Mouse (Mus musculus) Patski (cell line): Measurements from ENCODE around the gene A930018P22Rik. TPM values are rescaled to one million over a fixed set of nuclear protein-coding genes. Genes with fewer than 3 reads are reported as not detected.

Experiments
- ATAC-seq: fragments of 100-300 bp; one replicate; pipeline ENCODE4 v1.8.0; 2021
- CTCF ChIA-PET: fragments of 350-600 bp; sonication (Branson Sonifier 250); formaldehyde crosslinking; loops from one replicate; lab custom pipeline; 2022; ENCODE audit warnings: inconsistent platforms; lab: Charles Lee
- POLR2A ChIA-PET: fragments of 350-600 bp; sonication (Branson Sonifier 250); formaldehyde crosslinking; loops from one replicate; lab custom pipeline; 2022; ENCODE audit warnings: antibody characterized with exemption, inconsistent platforms; lab: Charles Lee
- DNase-seq: peaks from one replicate; pipeline ENCODE4 v3.0.0-alpha.2; 2011; ENCODE audit warnings: low read depth, low spot score
- H3K27me3 ChIP-seq: fragments of 371-371 bp; one replicate; pipeline ENCODE4 v1.5.1; 2021
- CTCF ChIP-seq: fragments of 100-300 bp; IDR thresholded peaks from one replicate; pipeline ENCODE4 v1.5.1; 2021
- in situ Hi-C: fragments of 300-500 bp; cut with MboI; formaldehyde crosslinking; loops from 3 replicates; pipeline ENCODE4 v1.11.1; 2018; ENCODE audit warnings: low pct_unique_long_range_greater_than_20kb, mixed read lengths
- polyA plus RNA-seq: library from polyadenylated mRNA; unstranded; gene quantifications from one replicate; pipeline ENCODE4 v1.2.3, GENCODE M21; 2021

A930018P22Rik gene
- polyA plus RNA-seq, 1 experiment from 2014 or later, result not detected

DNA sequence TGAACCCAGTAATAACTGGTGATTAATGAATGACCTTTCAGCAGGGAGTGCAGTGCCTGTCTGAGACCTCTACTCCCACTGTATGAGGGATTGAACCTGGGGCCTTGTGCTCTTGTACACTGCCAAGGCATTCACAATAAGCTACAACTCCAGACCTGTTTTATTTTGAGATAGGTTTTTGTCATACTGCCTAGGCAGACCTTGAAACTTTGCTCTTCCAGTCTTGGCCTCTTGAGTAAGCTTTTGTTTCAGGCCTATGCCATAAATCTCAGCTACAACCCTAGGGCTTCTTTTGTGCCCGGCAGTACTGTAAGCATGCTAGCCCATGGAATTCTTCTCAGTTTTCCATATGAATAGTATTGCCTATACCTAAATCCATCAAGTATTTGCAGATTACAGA is 3.5 kb upstream of the A930018P22Rik start:
- in situ Hi-C loops, result no loop called here
- ChIA-PET POLR2A (no interaction called here), CTCF (interaction anchor here (1.3 to 1.7 kb wide), 3 partner anchors 10 to 14 kb away, joined by 3 to 5 read pairs (median 3); no protein-coding TSS in a partner anchor)
- ATAC-seq, result no peak
- TF ChIP-seq CTCF, result no peak
- no peaks in the 10 kb centered on the region for H3K27me3 ChIP-seq
- DNase-seq, result no peak

- TF ChIP-seq CTCF, result no peak
- no peaks in the 10 kb centered on the region for H3K27me3 ChIP-seq
- no peak for ATAC-seq
- CTCF ChIA-PET, result no interaction called here
- in situ Hi-C loops, result loop anchor here (10.0 kb wide), 1 partner anchor 86 kb away; no protein-coding TSS in a partner anchor
- POLR2A ChIA-PET, result no interaction called here
- no peak for DNase-seq
These were observed 2.3 kb upstream of the A930018P22Rik start for GRCm38 (mm10) chr2:104120312-104120711.

DNA sequence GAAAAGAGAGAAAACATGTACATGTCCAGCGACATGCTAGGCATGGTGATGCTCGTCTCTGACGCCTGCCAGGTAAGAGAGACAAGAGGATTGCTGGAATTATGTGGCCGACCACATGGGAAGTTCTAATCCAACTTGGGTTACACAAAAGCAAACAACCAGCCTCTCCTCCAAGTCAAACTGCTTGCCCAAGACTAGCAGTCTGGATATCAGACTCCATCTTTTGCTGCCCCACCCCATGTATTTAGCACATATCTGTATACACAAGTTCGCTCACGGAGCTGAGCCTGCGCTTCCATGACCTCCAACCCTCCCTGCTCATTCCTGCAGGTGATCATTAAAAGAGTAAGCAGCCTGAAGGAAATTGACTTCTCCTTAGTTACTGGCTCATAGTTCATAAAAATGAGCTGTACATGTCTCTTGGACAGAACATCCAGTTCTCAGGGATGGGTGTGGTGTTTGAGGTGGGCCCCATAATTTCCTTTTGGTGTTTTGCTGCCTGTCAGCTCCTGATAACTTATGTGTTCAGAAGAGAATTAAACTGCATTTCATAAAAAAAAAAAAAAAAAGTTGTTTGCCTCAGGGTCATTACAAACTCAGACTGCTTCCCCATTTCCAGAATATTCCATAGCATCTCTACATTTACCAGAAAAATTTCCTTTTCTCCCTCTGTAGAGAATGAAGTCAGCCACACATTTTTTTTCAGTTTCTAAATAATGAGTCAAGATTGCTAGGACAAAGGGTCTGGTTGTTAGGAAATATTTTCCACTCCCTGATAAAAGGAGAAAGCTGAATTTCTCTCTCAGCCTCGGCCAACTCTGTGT is 676 bp upstream of the A930018P22Rik start:
- ChIA-PET CTCF (interaction anchor here (1.0 to 1.2 kb wide), 5 partner anchors 8 to 87 kb away, joined by 3 read pairs; no protein-coding TSS in a partner anchor), POLR2A (no interaction called here)
- in situ Hi-C loops, result loop anchor here (10.0 kb wide), 1 partner anchor 87 kb away; no protein-coding TSS in a partner anchor
- ATAC-seq (no peak), DNase-seq (no peak)
- no peaks in the 10 kb centered on the region for H3K27me3 ChIP-seq
- TF ChIP-seq CTCF, result no peak

- peaks cover 3% of the 10 kb centered on the region for H3K27me3 ChIP-seq
- in situ Hi-C loops, result loop anchor here (10.0 kb wide), 1 partner anchor 89 kb away; no protein-coding TSS in a partner anchor
- no peak for DNase-seq
- POLR2A ChIA-PET, result interaction anchor here (1.2 kb wide), 1 partner anchor 8 kb away, joined by 3 read pairs; no protein-coding TSS in a partner anchor
- no peak for TF ChIP-seq CTCF
- CTCF ChIA-PET, result interaction anchor here (0.9 to 1.3 kb wide), 2 partner anchors 11 to 89 kb away, joined by 3 read pairs; no protein-coding TSS in a partner anchor
- ATAC-seq, result no peak
These were observed 971 bp downstream of the A930018P22Rik start for GRCm38 (mm10) chr2:104123540-104123939.

DNA sequence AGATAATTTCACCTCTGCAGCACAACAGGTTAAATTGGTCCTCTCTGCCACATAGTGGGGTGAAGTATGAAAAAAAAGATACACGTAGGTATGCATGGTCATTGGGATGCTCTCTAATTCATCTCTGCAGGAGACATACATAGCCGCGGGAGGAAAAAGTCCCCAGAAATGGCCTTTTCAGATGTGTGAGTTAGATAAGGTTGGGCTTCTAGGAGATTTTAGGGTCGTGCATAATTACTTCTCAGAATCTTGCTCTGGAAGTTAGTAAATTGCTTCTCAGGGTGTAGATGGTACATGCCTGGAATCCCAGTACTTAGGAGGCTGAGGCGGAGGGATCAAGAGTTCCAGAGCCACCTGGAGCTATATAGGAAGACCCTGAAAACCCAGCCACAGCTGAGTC is 1.5 kb downstream of the A930018P22Rik start:
- no peak for DNase-seq
- TF ChIP-seq CTCF, result no peak
- in situ Hi-C loops, result loop anchor here (10.0 kb wide), 1 partner anchor 89 kb away; no protein-coding TSS in a partner anchor
- peaks cover 3% of the 10 kb centered on the region for H3K27me3 ChIP-seq
- ChIA-PET POLR2A (no interaction called here), CTCF (interaction anchor here (0.9 kb wide), 1 partner anchor 10 kb away, joined by 3 read pairs; no protein-coding TSS in a partner anchor)
- ATAC-seq, result no peak

DNA sequence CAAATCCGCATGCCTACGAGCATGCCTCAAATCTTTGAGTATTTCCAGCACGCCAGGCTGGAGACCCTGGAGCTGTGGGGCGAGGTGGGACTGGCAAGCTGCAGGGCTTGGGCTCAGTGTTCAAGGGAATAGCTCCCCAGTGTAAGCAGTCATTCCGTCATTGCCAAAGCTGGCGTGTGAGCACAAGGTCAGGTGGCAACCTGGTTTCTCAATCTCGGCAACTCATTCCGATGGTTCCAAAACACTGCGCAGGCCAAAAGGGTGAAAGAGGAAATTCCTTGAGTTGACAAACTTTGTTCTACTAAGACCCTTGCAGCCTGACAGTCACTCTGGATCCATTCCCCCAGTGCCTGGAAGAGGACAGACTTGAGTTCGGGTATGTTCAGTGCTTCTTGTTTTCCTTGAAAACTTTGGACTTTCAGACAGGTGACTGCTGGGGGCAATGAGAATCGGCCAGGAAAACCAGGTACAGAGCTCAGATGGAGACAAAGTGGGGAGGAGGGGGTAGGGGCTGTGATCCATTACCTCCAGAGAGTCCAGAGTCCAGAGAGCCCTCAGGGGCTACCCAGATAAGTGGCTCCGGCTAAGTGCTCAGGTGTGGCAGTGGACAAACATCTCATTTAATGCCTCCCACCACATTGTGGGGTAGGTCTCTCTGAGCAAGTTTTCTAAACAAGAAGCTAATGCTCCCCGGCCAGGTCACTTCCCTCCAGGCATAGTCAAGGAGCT is 6.4 kb downstream of the A930018P22Rik start:
- no peak for ATAC-seq
- CTCF ChIA-PET, result interaction anchor here (1.2 to 1.5 kb wide), 2 partner anchors 10 to 17 kb away, joined by 3 read pairs; no protein-coding TSS in a partner anchor
- H3K27me3 ChIP-seq, result peaks cover 6% of the 10 kb centered on the region
- POLR2A ChIA-PET, result no interaction called here
- TF ChIP-seq CTCF, result no peak
- in situ Hi-C loops, result loop anchor here (10.0 kb wide), 1 partner anchor 94 kb away; no protein-coding TSS in a partner anchor
- no peak for DNase-seq

DNA sequence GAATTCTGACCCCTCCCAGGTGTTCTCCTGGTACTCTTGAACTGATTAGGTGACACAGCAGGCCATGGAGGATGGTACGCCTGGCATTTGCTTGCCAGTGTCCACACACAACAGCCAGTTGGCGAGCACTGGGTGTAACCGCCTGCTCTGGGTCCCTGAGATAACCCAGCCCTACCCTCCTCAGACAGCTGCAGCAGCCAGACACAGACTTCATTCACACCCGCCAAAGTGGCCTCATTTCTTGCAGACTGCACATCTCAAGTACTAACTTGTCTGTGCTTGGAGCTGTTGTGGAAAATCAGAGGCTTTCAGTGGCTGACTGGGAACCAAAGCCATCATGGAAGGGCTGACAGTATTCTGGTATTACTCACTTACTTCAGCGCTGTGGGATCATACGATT is 7.6 kb downstream of the A930018P22Rik start:
- TF ChIP-seq CTCF, result no peak
- ATAC-seq, result no peak
- CTCF ChIA-PET, result interaction anchor here (1.0 to 1.2 kb wide), 2 partner anchors 8 to 16 kb away, joined by 3 read pairs; no protein-coding TSS in a partner anchor
- peaks cover 6% of the 10 kb centered on the region for H3K27me3 ChIP-seq
- DNase-seq, result no peak
- in situ Hi-C loops, result loop anchor here (10.0 kb wide), 1 partner anchor 285 kb away; the partner anchor contains the start of gene D430041D05Rik
- POLR2A ChIA-PET, result no interaction called here

- in situ Hi-C loops, result loop anchor here (10.0 kb wide), 1 partner anchor 284 kb away; the partner anchor contains the start of gene D430041D05Rik
- H3K27me3 ChIP-seq, result peaks cover 6% of the 10 kb centered on the region
- ChIA-PET CTCF (interaction anchor here (0.9 kb wide), 1 partner anchor 293 kb away, joined by 3 read pairs; no protein-coding TSS in a partner anchor), POLR2A (interaction anchor here (1.1 kb wide), 1 partner anchor 8 kb away, joined by 3 read pairs; the partner anchor contains the start of gene A930018P22Rik)
- no peak for ATAC-seq
- TF ChIP-seq CTCF, result no peak
- no peak for DNase-seq
These were observed 8.4 kb downstream of the A930018P22Rik start for GRCm38 (mm10) chr2:104130969-104131368.

- ATAC-seq (no peak), DNase-seq (no peak)
- in situ Hi-C loops, result loop anchor here (10.0 kb wide), 1 partner anchor 282 kb away; the partner anchor contains the start of gene D430041D05Rik
- ChIA-PET CTCF (no interaction called here), POLR2A (no interaction called here)
- H3K27me3 ChIP-seq, result peaks cover 4% of the 10 kb centered on the region
- TF ChIP-seq CTCF, result no peak
These were observed 9.8 kb downstream of the A930018P22Rik start for GRCm38 (mm10) chr2:104132266-104132859.
